Mouse (Mus musculus) thymus, adult 18-20 months (tissue): Measurements from ENCODE around the gene Dll3.
A peak's percentile ranks its signal among the peaks of the same experiment; 100 is the strongest.

Experiments
- DNase-seq, 2 experiments: peaks; one replicate each; pipeline ENCODE4 v3.0.0; 2022; ENCODE audit warnings: mixed read lengths in 2 of 2

Gene Dll3

DNA sequence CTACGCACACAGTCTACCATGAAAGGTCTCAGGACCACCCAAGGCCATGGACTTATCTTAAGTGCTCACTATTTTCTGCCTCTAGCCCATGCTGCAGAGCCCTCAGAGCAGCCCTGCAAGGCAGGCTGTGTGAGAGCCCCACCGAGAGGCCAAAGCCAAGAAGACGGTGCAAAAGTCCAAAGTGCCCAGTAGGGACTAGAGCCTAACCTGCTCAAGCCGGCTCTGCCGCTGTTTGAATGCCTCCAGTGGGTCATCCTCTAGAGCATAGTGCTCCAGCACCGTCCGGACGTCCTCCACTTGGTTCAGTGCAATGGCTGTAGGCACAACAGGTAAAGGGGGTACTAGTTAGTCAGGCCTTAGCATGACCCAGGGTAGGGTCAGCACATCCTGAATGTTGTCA lies 4.2 kb upstream of the Dll3 start:
- no peak for DNase-seq

GRCm38 (mm10) chr7:28305641-28306040 lies 3.6 kb upstream of the Dll3 start:
- DNase-seq: no peak

- no peak for DNase-seq
Measured at GRCm38 (mm10) chr7:28298837-28299625, 3.0 kb downstream of the Dll3 start.

DNA sequence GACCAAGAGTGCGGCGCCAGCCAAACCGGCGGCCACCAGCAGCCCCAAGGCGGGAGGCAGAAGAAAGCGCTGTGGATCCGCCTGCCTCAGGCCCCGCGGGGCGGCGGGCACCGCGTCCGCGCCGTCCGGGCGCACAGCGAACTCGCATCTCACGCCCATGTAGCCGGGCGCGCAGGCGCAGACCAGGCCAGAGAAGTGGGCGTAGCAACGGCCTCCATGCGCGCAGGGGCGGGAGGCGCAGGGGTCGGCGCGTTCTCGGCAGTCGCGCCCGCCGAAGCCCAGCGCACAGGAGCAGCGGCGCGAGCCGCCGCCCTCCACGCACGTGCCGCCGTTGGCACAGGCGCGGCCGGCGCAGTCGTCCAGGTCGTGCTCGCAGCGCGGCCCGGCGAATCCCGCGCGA lies 7.6 kb downstream of the Dll3 start:
- no peak for DNase-seq

DNA sequence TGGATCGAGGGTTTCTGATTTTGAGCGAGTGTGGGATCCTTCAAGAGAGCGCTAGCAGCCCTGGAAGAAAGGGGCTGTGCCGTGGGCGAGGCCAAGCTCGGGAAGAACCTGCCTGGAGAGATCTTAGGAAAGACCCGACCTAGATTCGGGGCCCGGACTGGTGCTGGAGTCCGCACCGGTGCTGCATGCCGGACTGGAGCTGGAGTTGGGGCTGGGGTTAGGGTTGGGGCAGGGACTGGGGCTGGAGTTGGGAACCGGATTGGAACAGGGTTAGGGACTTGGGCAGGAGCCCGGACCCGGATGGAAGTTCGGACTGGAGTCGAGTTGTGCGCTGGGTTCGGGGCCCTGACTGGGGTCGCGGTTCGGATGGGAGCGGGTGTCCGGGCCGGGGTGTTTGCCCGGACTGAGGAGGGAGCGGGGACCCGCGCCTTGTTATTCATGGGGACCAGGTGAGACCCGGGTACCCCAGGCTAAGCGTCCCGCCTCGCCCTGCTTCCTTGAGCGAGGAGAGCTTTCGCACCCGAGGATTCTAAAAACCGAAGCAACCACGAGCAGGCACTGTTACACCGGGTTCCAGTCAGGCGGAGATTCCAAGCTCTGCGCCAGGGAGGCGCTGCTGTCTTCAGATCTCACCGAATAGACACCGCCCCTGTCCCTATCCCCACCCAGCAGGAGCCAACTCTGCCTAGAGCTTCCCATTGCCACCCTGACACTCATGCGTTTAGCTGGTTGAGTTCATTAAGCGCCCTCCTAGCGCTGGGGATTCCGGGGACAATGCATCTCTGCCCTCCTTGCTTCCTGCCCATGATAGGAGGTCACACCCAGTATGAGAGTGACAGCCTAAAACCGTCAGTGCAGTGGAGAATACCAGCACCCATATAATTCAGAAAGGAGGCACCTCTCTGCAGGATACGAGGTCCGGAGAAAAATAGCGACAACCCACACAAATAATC lies 11.1 kb downstream of the Dll3 start, which contains the start of gene Selenov:
Selenov (minus strand) TSS at position 549 of the 953 bp plus-strand sequence.
- no peak for DNase-seq

DNA sequence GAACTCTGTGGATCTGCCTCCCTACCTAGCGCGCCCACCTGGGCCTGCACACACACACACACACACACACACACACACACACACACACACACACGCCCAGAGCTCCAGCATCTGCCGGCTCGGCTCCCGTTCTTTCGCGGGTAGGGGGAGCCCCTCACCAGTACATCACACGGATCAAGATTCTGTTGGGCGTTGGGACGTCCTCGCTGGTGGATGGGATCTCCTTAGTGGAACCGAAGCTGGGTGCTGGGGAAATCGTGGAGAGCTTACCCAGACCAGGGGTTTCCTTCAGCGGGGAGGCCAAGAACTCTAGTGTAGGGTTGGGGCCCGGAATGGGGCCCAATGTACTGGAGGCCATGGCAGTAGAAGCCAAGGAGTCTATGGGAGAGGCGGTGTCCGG lies 11.9 kb downstream of the Dll3 start:
- no peak for DNase-seq

DNA sequence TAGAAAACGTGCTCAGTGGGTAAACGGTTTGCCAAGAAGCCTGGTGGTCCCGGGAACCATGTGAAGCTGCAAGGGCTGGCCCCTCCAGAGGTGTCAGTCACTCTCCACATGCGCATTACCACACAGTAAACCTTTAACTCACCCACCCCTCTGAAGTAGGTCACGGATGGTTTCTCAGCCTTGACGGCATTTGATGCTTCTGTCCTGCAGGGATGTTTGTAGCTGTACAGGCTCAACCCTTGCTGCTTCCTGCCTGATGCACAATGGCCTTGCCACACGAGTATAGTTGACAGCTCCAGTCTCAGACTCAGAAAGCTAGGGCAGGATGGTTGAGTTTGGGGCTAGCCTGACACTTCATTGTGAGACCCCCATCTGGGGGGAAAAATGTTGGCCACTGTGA lies 21.4 kb downstream of the Dll3 start:
- no peak for DNase-seq

DNA sequence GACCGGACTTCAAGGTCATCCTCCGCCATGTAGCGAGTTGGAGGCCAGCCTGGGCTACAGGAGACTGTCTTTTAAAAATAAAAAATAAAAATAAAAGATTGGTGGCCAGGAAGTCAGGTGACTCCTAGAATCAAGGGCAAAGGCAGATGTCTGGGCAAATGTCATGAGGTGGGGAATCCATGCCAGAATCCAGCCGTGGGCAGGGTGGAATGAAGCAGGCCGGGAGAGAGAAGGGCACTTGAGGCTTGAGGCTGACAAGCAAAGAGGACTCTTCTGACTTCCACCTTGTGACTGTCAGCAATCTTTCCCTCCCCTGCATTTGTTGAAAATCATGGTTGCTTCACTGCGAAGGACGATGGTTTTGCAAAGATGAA lies 23.8 kb downstream of the Dll3 start:
- no peak for DNase-seq

- DNase-seq: peak; percentile 89 to 90
Measured at GRCm38 (mm10) chr7:28277615-28278278, 24.3 kb downstream of the Dll3 start, which contains the start of gene Eid2b. TSS of gene Eid2b (plus strand) at chr7:28277739.

GRCm38 (mm10) chr7:28277237-28277614 lies 24.8 kb downstream of the Dll3 start:
- no peak for DNase-seq

DNA sequence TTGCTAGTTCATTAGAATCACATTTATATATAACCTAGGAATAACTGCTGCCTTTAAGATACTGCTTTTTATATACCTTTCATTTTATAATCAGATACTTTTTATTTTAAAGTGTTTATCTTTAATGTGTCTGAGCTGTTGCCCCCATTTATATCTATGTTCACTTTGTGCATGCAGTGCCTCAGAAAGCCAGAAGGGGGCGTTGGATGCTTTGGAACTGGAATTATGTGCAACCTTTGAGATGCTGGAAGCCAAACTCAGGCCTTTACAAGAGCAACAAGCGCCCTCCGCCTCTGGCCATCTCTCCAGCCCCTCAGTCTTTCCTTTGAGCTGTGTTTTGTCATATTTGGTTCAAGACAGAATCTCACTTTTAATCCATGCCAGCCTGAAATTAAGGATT lies 30.3 kb downstream of the Dll3 start:
- DNase-seq: no peak

- no peak for DNase-seq
Measured at GRCm38 (mm10) chr7:28269355-28269754, 32.7 kb downstream of the Dll3 start.

- no peak for DNase-seq
Measured at GRCm38 (mm10) chr7:28268576-28268975, 33.5 kb downstream of the Dll3 start.

- peak in 1 of 2 experiments; percentile 16 for DNase-seq
Measured at GRCm38 (mm10) chr7:28268042-28268531, 34.0 kb downstream of the Dll3 start.

- peak; percentile 47 to 57 for DNase-seq
Measured at GRCm38 (mm10) chr7:28267129-28268041, 34.7 kb downstream of the Dll3 start, which contains the start of gene Eid2. TSS of gene Eid2 (plus strand) at chr7:28267881.

DNA sequence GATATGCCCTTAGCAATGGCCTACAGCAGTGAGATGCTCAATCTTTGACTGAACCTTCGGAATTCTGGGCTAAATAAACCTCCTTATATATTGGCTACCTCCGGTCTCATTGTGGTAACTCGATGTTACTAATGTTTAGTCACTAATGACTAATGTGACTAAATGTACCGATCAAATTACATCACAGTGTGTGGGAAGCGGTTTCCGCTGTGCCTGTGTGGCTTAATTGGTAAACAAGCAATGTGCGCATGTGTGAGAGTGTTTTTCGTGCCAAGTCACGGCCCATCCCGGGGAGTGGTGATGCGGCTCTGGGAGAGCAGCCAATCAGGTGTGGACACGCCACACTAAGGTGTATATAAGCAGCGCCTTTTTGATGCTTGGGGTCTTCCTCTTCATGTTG lies 36.6 kb downstream of the Dll3 start:
- no peak for DNase-seq

DNA sequence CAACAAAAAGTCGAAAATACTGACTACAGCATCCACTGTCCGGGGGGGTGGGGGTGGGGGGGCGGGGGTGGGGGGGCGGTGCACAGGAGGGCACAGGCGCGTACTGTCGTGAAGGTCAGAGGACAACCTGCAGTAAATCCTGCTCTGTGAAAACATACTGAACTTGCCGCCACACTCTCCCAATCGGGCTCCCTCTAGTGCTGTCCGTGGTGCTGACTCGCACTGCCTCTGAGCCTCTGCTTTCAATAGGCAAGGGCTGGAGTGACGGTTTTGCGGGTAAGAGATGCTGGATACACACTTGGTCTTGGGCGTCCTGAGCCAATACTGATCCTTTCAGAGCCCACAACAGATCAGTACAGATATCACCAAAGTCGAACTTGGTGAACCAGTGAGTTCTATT lies 38.3 kb downstream of the Dll3 start:
- peak in 1 of 2 experiments; percentile 23 for DNase-seq

DNA sequence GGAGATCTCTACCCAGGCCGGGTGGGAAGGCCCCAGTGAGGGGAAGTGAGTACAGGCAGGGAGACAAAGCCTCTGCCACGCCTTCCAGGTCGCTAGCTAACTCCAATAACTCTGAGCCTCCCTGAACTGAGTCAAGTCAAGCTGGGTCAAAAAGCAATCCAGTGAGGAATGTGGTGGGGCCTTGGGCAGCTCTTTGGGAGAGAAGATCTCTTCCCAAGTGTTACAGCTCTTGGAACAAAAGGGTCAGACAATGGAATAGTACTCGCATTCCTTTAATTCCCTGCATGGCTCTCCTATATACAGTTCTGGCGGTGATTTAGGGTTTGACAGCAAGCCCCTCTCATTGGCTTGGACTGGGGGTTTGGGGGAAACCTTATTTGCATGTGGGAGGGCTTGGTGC lies 39.2 kb downstream of the Dll3 start:
- DNase-seq: no peak

DNA sequence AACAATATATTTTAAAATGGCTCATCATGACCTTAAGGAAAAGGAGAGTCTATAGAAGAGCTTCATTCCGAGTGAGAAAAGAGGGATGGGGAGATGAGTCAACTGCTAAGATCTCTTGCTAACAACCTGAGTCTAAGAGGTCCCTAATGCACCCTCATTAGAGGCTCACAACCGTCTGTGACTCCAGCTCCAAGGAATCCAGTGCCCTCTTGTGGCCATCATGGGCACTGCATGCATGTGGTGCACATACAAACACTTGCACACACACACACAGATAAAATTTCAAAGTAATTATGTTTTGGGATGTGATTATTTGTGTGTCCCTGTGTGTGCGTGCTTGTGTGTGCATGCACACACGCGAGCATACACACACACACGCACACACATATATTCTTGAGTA lies 46.6 kb downstream of the Dll3 start:
- DNase-seq: no peak

DNA sequence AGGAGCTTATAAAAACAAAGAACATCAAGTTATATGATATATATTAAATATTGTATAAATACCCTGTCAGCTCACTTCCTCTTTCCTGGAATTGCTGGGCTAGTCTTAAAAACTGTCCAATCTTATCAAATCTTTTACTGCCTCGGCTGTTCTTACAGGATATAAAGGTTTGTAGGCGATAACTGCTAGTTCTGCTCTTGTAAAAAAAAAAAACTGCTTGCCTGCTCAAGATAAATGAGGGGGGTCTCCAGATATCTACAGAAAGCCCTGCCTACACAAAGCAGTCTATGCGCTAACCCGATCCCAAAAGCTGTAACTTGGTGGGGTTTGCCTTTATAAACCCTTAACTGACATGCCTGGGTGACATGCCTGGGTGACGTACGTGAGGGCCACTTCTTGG lies 47.4 kb downstream of the Dll3 start:
- no peak for DNase-seq

GRCm38 (mm10) chr7:28251976-28252375 lies 50.1 kb downstream of the Dll3 start:
- DNase-seq: no peak

GRCm38 (mm10) chr7:28248957-28249356 lies 53.1 kb downstream of the Dll3 start:
- no peak for DNase-seq
